Mouse (Mus musculus) effector memory CD4-positive, alpha-beta T cell, adult 7 months (primary cell): ENCODE measurements around the gene Hnrnpc. TPM values are rescaled to one million over a fixed set of nuclear protein-coding genes. Genes with fewer than 3 reads are reported as not detected.

Source experiments
- polyA plus RNA-seq: library from polyadenylated mRNA; unstranded; fragments of 100-300 nt; shearing (Covaris generic); gene quantifications from one replicate; pipeline ENCODE4 v1.2.1, GENCODE M21; 2017

The Hnrnpc gene
- polyA plus RNA-seq, result 483 TPM

GRCm38 (mm10) chr14:52103856-52104676, at the start of gene Hnrnpc:
Gene Hnrnpc (minus strand): TSS chr14:52104028.

GRCm38 (mm10) chr14:52110346-52110745, 6.5 kb upstream of the Hnrnpc start, which contains the start of gene Rpgrip1:
Gene Rpgrip1 (plus strand): TSS chr14:52110704.

DNA sequence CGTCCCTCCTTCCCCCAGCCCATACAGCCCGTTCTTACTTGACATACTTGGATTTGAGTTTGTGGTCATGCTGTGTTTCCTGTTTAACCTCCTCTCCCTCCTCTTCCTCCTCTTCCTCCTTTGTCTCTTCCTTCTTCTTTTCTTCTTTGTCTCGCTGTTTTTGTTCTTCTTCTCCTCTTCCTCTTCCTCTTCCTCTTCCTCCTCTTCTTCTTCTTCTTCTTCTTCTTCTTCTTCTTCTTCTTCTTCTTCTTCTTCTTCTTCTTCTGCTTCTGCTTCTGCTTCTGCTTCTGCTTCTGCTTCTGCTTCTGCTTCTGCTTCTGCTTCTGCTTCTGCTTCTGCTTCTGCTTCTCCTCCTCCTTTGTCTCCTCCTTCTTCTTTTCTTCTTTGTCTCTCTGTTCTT, 61.5 kb downstream of the Hnrnpc start, which contains the start of gene Olfr221:
Gene Olfr221 (minus strand): TSS at position 101 of the 400 bp plus-strand sequence.

Other genes starting within 250 kb of the Hnrnpc start
- gene Mettl17, start 219.2 kb downstream of the Hnrnpc start, polyA plus RNA-seq, result 38.5 TPM
- not detected for gene Slc39a2, start 211.1 kb downstream of the Hnrnpc start, polyA plus RNA-seq
- gene Ndrg2, start 189.9 kb downstream of the Hnrnpc start, polyA plus RNA-seq, result 11.3 TPM
- gene Tppp2, start 185.6 kb downstream of the Hnrnpc start, polyA plus RNA-seq, result not detected
- gene Rnase13, start 181.3 kb downstream of the Hnrnpc start, polyA plus RNA-seq, result not detected
- 1.1 TPM for gene Arhgef40, start 119.3 kb downstream of the Hnrnpc start, polyA plus RNA-seq
- gene Tmem253, start 88.4 kb downstream of the Hnrnpc start, polyA plus RNA-seq, result not detected
- 13.6 TPM for gene Zfp219, start 83.3 kb downstream of the Hnrnpc start, polyA plus RNA-seq
- gene Olfr221, start 61.6 kb downstream of the Hnrnpc start, polyA plus RNA-seq, result not detected
- 7.9 TPM for gene Rpgrip1, start 6.7 kb upstream of the Hnrnpc start, polyA plus RNA-seq
- gene Supt16, start 93.4 kb upstream of the Hnrnpc start, polyA plus RNA-seq, result 12.5 TPM
- gene Chd8, start 153.8 kb upstream of the Hnrnpc start, polyA plus RNA-seq, result 25.6 TPM
- 142 TPM for gene Tox4, start 175.1 kb upstream of the Hnrnpc start, polyA plus RNA-seq
- gene Rab2b, start 175.5 kb upstream of the Hnrnpc start, polyA plus RNA-seq, result 21.3 TPM
- gene Mettl3, start 201.1 kb upstream of the Hnrnpc start, polyA plus RNA-seq, result 32.8 TPM
- 0.13 TPM for gene Sall2, start 224.7 kb upstream of the Hnrnpc start, polyA plus RNA-seq